Mouse (Mus musculus): ENCODE results near the gene Grk4.

Grk4 gene

DNA sequence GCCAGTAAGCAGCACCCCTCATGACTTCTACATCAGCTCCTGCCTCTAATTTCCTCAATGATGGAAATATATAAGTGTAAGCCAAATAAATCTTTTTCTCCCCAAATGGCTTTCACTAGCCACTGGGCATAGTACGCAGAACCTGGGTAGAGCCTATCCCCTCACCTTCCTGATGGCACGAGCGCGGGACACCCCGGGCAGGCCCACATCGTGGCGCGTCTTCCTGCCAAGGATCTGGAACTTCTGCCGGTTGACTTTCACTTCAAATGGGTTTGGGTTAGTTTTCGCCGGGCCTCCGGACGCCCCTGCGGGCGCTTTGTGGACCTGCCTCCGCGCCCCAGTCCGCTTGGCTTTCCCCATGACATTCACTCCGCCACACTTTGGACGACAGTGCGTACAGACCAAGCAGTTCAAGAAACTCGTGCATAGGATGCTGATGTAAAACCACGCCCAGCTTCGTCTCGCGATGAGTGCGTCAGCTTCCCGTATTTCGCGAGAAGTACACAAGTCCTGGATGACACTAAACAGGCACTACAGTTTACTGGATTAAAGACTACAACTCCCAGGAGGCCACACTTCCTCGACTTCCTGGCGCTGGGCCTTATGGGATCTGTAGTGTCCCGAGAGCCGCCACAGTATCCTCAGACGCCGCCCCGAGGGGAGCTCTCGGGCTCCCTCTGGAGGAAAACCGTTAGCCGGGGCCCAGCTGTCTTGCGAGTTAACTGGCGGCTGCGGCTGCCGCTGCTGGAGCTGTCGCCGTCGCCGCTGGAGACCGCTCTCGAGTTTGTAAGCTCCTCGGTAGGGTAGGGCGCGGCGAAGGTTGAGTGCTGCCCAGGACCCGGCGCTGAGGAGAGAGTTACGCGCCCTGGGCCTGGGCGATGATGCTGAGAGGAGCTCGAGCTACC, at the start of gene Grk4, which contains the start of gene Nop14:
Gene Grk4, plus strand, starts transcription at position 694 of the 905 bp plus-strand sequence.
Gene Nop14, minus strand, starts transcription at position 463 of the 905 bp plus-strand sequence.
- DNase-seq, result peak; percentile 100

DNA sequence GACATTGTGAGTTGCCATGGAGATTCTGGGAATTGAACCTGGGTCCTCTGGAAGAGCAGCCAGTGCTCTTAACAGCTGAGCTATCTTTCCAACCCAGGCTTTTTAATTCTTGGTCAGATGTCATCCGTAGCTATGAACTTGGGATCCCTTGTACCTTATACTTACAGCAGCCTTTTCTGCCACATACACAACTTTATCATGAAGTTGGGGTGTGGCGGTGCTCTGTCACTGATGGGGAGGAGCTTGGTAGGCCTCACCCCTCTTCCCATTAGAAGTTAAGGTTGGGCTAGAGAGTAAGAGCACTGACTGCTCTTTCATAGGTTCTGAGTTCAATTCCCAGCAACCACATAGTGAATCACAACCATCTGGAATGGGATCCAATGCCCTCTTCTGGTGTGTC, 27.2 kb upstream of the Grk4 start:
- DNase-seq, result no peak

- DNase-seq, result no peak
These were observed 26.5 kb upstream of the Grk4 start for GRCm38 (mm10) chr5:34633641-34634040.

- no peak for DNase-seq
These were observed 25.3 kb upstream of the Grk4 start for GRCm38 (mm10) chr5:34634746-34635400.

GRCm38 (mm10) chr5:34635665-34636192, 24.4 kb upstream of the Grk4 start:
- peak; percentile 44 for DNase-seq

DNA sequence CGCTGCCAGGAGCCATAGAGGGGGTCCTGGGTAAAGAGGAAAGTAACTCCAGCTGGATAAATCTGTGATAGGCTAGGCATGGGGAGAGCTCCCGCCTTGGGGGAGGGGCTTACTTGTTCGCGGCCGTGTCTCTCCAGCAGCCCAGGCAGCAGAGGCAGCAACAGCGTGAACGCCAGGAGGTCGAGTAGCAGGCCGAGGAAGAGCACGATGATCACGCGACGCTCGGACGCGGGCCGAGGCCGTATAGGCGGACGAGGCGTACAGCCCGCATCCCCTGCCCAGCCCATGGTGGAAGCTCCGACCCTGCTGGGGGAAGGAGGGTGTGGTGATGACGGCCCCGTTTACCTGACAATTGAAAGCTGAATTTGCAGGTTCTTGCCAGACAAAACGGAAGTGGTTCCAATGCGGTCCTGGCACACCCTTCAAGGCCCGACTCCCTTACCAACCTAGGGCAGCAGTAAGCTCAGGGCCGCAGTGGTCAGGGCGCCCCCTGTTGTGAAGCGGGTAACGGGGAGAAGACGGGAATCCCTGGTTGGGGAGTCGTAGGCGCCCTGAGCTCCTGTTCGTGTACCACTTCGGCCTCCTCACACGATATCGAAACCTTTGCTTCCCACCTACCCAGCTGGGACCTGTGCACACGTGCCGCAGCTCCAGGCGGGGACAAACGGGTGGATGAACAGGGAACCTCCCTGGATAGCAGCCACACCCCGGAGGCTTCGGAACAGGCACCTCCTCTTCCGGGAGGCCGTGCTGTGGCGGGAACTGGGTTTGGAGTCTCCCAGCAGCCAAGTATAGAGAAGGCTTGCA, 23.5 kb upstream of the Grk4 start, which contains the start of gene Mfsd10:
Gene Mfsd10, minus strand, starts transcription at position 732 of the 807 bp plus-strand sequence.
- peak; percentile 79 for DNase-seq

DNA sequence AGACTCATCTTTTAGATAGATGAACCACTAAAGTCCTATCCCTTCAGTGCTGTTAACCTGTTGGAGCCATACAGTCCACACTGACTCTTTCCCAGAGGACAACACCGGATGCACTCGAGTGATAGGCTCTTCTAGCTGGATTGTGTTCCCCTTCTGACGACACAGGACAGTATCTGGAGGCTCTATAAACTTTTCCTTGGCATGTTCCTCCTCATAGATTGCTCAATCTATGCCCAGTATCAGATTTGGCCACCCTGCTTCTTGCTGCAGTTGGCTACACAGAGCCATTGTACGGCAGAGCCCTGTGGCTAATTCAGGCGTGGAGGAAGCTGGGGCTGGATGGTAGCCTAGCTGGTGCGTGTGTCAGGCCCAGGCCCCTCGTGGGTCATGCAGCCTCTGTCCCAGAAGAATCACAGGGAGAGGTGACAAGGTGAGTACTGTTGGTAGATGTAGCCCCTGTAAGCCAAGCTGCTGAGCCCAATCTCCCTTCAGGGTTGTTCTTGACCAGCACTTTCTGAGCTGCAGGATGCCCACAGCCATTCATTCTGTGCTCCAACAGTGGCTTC, 22.5 kb upstream of the Grk4 start:
- no peak for DNase-seq

- DNase-seq, result no peak
These were observed 18.2 kb upstream of the Grk4 start for GRCm38 (mm10) chr5:34641991-34642390.

- peak; percentile 62 for DNase-seq
These were observed 17.2 kb upstream of the Grk4 start for GRCm38 (mm10) chr5:34642932-34643331.

DNA sequence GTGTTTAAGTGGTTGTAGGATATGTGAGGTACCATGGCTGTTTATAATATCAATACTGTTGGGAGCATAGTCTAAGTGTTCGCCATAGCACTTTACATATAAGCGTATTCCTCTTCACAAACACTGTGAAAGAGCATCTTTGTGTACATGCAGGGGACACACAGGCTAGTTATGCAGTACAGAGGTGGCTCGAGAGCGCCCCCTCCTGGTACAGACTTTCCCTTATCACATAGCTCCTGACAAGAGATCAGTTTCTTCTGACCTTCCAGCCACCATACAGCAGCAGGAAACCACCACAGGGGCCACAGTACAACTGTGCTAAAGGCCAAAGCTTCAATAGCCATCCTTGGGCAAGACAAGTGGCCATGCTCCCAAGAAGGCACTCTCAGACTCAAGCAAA, 12.6 kb upstream of the Grk4 start:
- DNase-seq, result peak; percentile 76

DNA sequence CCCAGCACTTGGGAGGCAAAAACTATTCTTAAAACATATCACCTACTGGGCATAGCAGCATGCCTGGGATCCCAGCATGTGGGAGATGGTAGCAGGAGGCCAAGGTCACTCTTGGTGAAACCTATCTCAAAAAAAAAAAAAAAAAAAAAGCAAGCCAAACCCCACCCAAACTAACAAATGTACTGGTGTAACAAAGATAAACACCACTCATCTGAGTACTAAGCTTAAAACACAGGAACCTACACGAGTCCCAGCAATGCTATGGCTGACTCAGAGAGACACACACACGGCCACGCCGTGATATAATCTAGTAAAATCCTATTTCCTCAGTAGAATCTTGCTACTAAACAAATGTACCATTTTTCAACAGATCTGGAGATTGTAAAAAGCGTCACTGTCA, 7.2 kb upstream of the Grk4 start:
- DNase-seq, result no peak

DNA sequence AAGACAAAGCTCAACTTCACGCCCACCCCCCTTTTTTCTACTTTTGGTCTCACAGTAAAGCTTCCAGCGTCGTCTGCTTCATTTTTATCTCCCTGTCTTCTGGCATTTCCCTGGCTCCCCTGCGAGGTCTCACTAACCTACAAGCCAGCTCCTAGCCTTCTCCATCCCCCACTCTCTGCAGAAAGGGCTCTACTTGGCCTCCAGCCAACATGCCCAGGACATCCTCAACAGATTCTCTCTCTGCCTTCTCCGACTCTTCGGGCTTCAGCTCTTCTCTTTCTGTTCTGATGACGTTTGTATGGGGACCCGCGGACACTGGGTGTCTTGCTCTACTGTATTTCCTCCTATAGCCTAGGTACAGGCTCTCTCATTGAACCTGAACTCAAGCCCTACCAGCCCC, 5.3 kb upstream of the Grk4 start:
- DNase-seq, result no peak

- DNase-seq, result no peak
These were observed 2.6 kb upstream of the Grk4 start for GRCm38 (mm10) chr5:34657556-34657955.

GRCm38 (mm10) chr5:34660591-34661130, 482 bp downstream of the Grk4 start:
- no peak for DNase-seq

DNA sequence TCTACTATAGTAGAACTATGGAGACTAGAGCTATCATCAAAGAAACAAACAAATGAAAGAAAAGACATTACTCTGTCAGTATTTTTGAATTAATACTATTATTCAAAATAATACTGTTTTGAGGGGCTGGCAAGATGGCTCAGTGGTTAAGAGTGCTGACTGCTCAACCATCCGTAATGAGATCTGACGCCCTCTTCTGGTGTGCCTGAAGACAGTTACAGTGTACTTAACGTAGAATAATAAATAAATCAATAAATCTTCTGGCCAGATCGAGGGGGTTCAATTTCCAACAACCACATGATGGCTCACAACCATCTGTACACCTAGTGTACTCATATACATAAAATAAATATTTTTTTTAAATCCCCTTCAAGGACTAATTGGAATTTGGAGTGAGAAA, 1.7 kb downstream of the Grk4 start:
- DNase-seq, result no peak

DNA sequence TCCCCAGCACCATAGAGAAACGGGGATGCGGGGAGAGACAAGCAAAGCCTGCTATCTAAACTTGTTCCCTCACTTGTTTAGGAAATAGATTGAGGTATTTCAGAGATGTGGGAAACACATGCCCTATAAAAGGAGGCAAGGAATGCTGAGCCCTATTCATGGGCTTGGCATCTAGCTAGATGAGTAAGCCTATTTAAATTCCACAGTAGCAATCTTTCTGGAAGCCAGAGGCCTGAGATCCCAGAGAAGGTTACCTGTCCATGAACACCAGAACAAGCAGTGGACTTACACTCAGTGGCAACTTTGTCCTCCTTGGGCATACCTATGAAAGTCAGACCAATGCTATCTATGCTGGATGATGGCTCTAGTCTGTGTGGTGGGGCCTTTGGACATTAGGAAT, 3.1 kb downstream of the Grk4 start:
- DNase-seq, result no peak

- DNase-seq, result no peak
These were observed 9.3 kb downstream of the Grk4 start for GRCm38 (mm10) chr5:34669493-34669892.

DNA sequence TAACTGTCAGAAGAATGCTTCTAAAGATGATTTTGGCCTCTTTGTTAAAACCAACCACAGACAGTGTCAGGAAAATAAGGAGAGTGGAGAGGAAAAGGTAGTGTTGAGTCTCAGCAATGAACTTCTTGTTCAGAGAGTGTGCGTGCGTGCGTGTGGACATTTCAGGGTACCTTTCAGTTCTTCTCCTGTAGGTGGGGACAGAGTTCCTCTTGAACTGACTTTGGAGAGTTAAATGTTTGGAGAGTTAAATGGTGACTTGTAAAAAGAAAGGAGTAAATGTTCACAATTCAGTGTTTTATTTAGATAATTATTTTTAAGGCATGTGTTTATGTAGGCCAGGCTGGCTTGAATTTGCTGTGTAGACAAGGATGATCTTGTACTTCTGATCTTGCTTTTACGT, 10.1 kb downstream of the Grk4 start:
- DNase-seq, result no peak

GRCm38 (mm10) chr5:34689868-34690267, 29.7 kb downstream of the Grk4 start:
- DNase-seq, result no peak

- no peak for DNase-seq
These were observed 32.6 kb downstream of the Grk4 start for GRCm38 (mm10) chr5:34692782-34693181.

- no peak for DNase-seq
These were observed 35.3 kb downstream of the Grk4 start for GRCm38 (mm10) chr5:34695521-34695920.

- DNase-seq, result no peak
These were observed 48.3 kb downstream of the Grk4 start for GRCm38 (mm10) chr5:34708436-34708835.

All from cerebellum, adult 9-10 months (tissue).